Mouse (Mus musculus) midbrain, embryonic 14.5 days (tissue): ENCODE data around the gene Efnb2. TPM values are rescaled to one million over a fixed set of nuclear protein-coding genes. Genes with fewer than 3 reads are reported as not detected.
A peak's percentile ranks its signal among the peaks of the same experiment; 100 is the strongest.

Source experiments
- ATAC-seq: fragments of 200-750 bp; cut with Nextera tagmentation; 2 replicates; pipeline ENCODE4 v1.8.0; 2017; ENCODE audit warnings: moderate number of reproducible peaks, moderate library complexity; ENCODE audit not compliant: low FRiP score, low TSS enrichment
- DNase-seq: peaks from one replicate; pipeline ENCODE4 v3.0.0-alpha.2; 2015
- H3K27ac ChIP-seq: fragments of 300-500 bp; sonication (generic); replicated peaks from 2 replicates; pipeline ENCODE4 v1.5.1; 2014; ENCODE audit warnings: mild to moderate bottlenecking, low read depth, low read length, moderate library complexity
- H3K27me3 ChIP-seq: fragments of 300-500 bp; sonication (generic); 2 replicates; pipeline ENCODE4 v1.6.1; 2014; ENCODE audit warnings: low read length, control low read depth, mixed read lengths; ENCODE audit not compliant: control insufficient read depth, insufficient read depth
- H3K36me3 ChIP-seq: fragments of 300-500 bp; sonication (generic); 2 replicates; pipeline ENCODE4 v1.6.1; 2014; ENCODE audit warnings: low read length, control low read depth; ENCODE audit not compliant: control insufficient read depth, insufficient read depth
- H3K4me1 ChIP-seq: fragments of 300-500 bp; sonication (generic); 2 replicates; pipeline ENCODE4 v1.6.1; 2014; ENCODE audit warnings: mild to moderate bottlenecking, antibody characterized with exemption, low read length, control low read depth; ENCODE audit not compliant: control insufficient read depth, insufficient read depth
- H3K4me2 ChIP-seq: fragments of 300-500 bp; sonication (generic); 2 replicates; pipeline ENCODE4 v1.6.1; 2014; ENCODE audit warnings: mild to moderate bottlenecking, low read length, moderate library complexity
- H3K4me3 ChIP-seq: fragments of 300-500 bp; sonication (generic); replicated peaks from 2 replicates; pipeline ENCODE4 v1.5.1; 2014; ENCODE audit warnings: low read depth, low read length
- H3K9ac ChIP-seq: fragments of 300-500 bp; sonication (generic); replicated peaks from 2 replicates; pipeline ENCODE4 v1.6.1; 2014; ENCODE audit warnings: mild to moderate bottlenecking, low read length, moderate library complexity
- H3K9me3 ChIP-seq: fragments of 300-500 bp; sonication (generic); 2 replicates; pipeline ENCODE4 v1.6.1; 2016; ENCODE audit warnings: low read length, control low read depth, mixed read lengths; ENCODE audit not compliant: control insufficient read depth
- WGBS: fragments of 180-500 bp; shearing (Covaris S2); extraction: QIAGEN DNeasy Blood & Tissue Kit; methylation state at CpG from one replicate; pipeline ENCODE4 v1.1.7; 2014; 5-methylcytosine and 5-hydroxymethylcytosine counted together
- microRNA-seq: library from miRNA; unstranded; fragments of <30 nt; microRNA quantifications from one replicate; pipeline ENCODE4, GENCODE M21; 2016
- polyA plus RNA-seq: library from polyadenylated mRNA; unstranded; fragments of >200 nt; fragmentation: Nextera tagmentation; extraction: Ambion mirVana; gene quantifications from 2 replicates; pipeline ENCODE4 v1.2.1, GENCODE M21; 2014

Efnb2 gene
- polyA plus RNA-seq, 1 experiment from 2014 or later: 17.1 TPM

GRCm38 (mm10) chr8:8574521-8575499 is 86.2 kb downstream of the Efnb2 start:
- H3K27ac ChIP-seq: no peak overlapping the region
- peak; percentile 79; the same call in 1 of the 2 replicates for ATAC-seq
- WGBS: 4% methylated on average over 19 of the region's 19 CpGs
- peaks cover 21% of the 10 kb centered on the region for H3K27me3 ChIP-seq
- H3K4me1 ChIP-seq: peaks cover 30% of the 10 kb centered on the region
- peak; percentile 87 for DNase-seq
- no peaks in the 10 kb centered on the region for H3K9me3 ChIP-seq
- no peak overlapping the region for H3K9ac ChIP-seq
- peak overlapping the region; percentile 16 for H3K4me2 ChIP-seq
- H3K4me3 ChIP-seq: no peak overlapping the region
- no peaks in the 10 kb centered on the region for H3K36me3 ChIP-seq

GRCm38 (mm10) chr8:8572272-8572671 is 88.8 kb downstream of the Efnb2 start:
- Histone ChIP-seq H3K4me1 (peaks cover 30% of the 10 kb centered on the region), H3K9ac (no peak overlapping the region), H3K9me3 (no peaks in the 10 kb centered on the region), H3K27me3 (peaks cover 24% of the 10 kb centered on the region), H3K4me3 (no peak overlapping the region), H3K4me2 (no peak overlapping the region), H3K27ac (no peak overlapping the region), H3K36me3 (no peaks in the 10 kb centered on the region)
- 8% methylated on average over 5 of the region's 5 CpGs for WGBS
- ATAC-seq (no peak), DNase-seq (no peak)

- H3K9me3 ChIP-seq: no peaks in the 10 kb centered on the region
- H3K4me2 ChIP-seq: no peak overlapping the region
- WGBS: 81% methylated on average over 7 of the region's 7 CpGs
- peaks cover 19% of the 10 kb centered on the region; the same call in 1 of the 2 replicates for H3K27me3 ChIP-seq
- DNase-seq: no peak
- no peak overlapping the region for H3K9ac ChIP-seq
- H3K36me3 ChIP-seq: no peaks in the 10 kb centered on the region
- no peak overlapping the region for H3K27ac ChIP-seq
- peaks cover 30% of the 10 kb centered on the region for H3K4me1 ChIP-seq
- no peak for ATAC-seq
- H3K4me3 ChIP-seq: no peak overlapping the region
These were observed 89.3 kb downstream of the Efnb2 start for GRCm38 (mm10) chr8:8571625-8572215.

- DNase-seq: no peak
- H3K4me2 ChIP-seq: no peak overlapping the region
- WGBS: 90% methylated on average over 10 of the region's 10 CpGs
These were observed 91.8 kb downstream of the Efnb2 start for GRCm38 (mm10) chr8:8569280-8569679.

GRCm38 (mm10) chr8:8568215-8568773 is 92.7 kb downstream of the Efnb2 start:
- no peak overlapping the region for H3K9ac ChIP-seq
- no peaks in the 10 kb centered on the region for H3K36me3 ChIP-seq
- H3K9me3 ChIP-seq: no peaks in the 10 kb centered on the region
- H3K4me1 ChIP-seq: peaks cover 3% of the 10 kb centered on the region; the same call in 1 of the 2 replicates
- peaks cover 10% of the 10 kb centered on the region; the same call in 1 of the 2 replicates for H3K27me3 ChIP-seq
- H3K27ac ChIP-seq: no peak overlapping the region
- WGBS: 94% methylated on average over 9 of the region's 9 CpGs
- ATAC-seq (no peak), DNase-seq (no peak)
- H3K4me3 ChIP-seq: no peak overlapping the region
- no peak overlapping the region for H3K4me2 ChIP-seq

More at GRCm38 (mm10) chr8:8569280-8569679, 91.8 kb downstream of the Efnb2 start:
- H3K4me3 ChIP-seq: no peak overlapping the region
- no peak for ATAC-seq
- H3K9ac ChIP-seq: no peak overlapping the region
- no peaks in the 10 kb centered on the region for H3K9me3 ChIP-seq
- peaks cover 6% of the 10 kb centered on the region for H3K4me1 ChIP-seq
- no peak overlapping the region for H3K27ac ChIP-seq
- H3K27me3 ChIP-seq: peaks cover 10% of the 10 kb centered on the region; the same call in 1 of the 2 replicates
- H3K36me3 ChIP-seq: no peaks in the 10 kb centered on the region

Small RNA genes within 50 kb of the gene (microRNA-seq; reads per million reads assigned to microRNA genes)
- gene Mir7654: 5.1 reads per million, percentile 27 among the genes with 10 or more reads in this experiment

Other genes starting within 250 kb of the Efnb2 start
- gene Arglu1, start 29.3 kb upstream of the Efnb2 start, polyA plus RNA-seq: 179 and 201 TPM in 2 replicates